Mouse (Mus musculus) intestine, embryonic 14.5 days (tissue): ENCODE measurements around the gene Ccl22. TPM values are rescaled to one million over a fixed set of nuclear protein-coding genes. Genes with fewer than 3 reads are reported as not detected.

ENCODE experiments used
- ATAC-seq: fragments of 200-750 bp; cut with Nextera tagmentation; replicated peaks from 2 replicates; pipeline ENCODE4 v1.8.0; 2017; ENCODE audit warnings: low read depth, moderate number of reproducible peaks, moderate TSS enrichment, moderate library complexity; ENCODE audit not compliant: low FRiP score, low TSS enrichment
- DNase-seq: peaks from one replicate; pipeline ENCODE4 v3.0.0-alpha.2; 2018; ENCODE audit warnings: low spot score
- H3K27ac ChIP-seq: fragments of 300-500 bp; sonication (generic); 2 replicates; pipeline ENCODE4 v1.5.1; 2014; ENCODE audit warnings: low read depth, mild to moderate bottlenecking, control low read depth
- H3K27me3 ChIP-seq: fragments of 300-500 bp; sonication (generic); replicated peaks from 2 replicates; pipeline ENCODE4 v1.6.1; 2014; ENCODE audit warnings: low read length, control low read depth; ENCODE audit not compliant: control insufficient read depth, insufficient read depth
- H3K36me3 ChIP-seq: fragments of 300-500 bp; sonication (generic); 2 replicates; pipeline ENCODE4 v1.6.1; 2014; ENCODE audit warnings: low read length, control low read depth; ENCODE audit not compliant: control insufficient read depth, insufficient read depth
- H3K4me1 ChIP-seq: fragments of 300-500 bp; sonication (generic); replicated peaks from 2 replicates; pipeline ENCODE4 v1.6.1; 2014; ENCODE audit warnings: low read length, control low read depth, mixed read lengths; ENCODE audit not compliant: control insufficient read depth, insufficient read depth
- H3K4me2 ChIP-seq: fragments of 300-500 bp; sonication (generic); 2 replicates; pipeline ENCODE4 v1.6.1; 2014; ENCODE audit warnings: low read length
- H3K4me3 ChIP-seq: fragments of 300-500 bp; sonication (generic); 2 replicates; pipeline ENCODE4 v1.5.1; 2014; ENCODE audit warnings: low read depth, low read length, control low read depth, mixed read lengths
- H3K9ac ChIP-seq: fragments of 300-500 bp; sonication (generic); 2 replicates; pipeline ENCODE4 v1.6.1; 2014; ENCODE audit warnings: mild to moderate bottlenecking, low read length
- H3K9me3 ChIP-seq: fragments of 300-500 bp; sonication (generic); 2 replicates; pipeline ENCODE4 v1.6.1; 2016; ENCODE audit warnings: low read length, control low read depth; ENCODE audit not compliant: control insufficient read depth
- WGBS: fragments of 180-500 bp; shearing (Covaris S2); extraction: QIAGEN DNeasy Blood & Tissue Kit; methylation state at CpG from one replicate; pipeline ENCODE4 v1.1.7; 2014; 5-methylcytosine and 5-hydroxymethylcytosine counted together
- polyA plus RNA-seq: library from polyadenylated mRNA; unstranded; fragments of >200 nt; fragmentation: Nextera tagmentation; extraction: Ambion mirVana; gene quantifications from 2 replicates; pipeline ENCODE4 v1.2.1, GENCODE M21; 2014

Ccl22 gene
- polyA plus RNA-seq, 1 experiment from 2014 or later: not detected

GRCm38 (mm10) chr8:94785995-94786595, 40.7 kb downstream of the Ccl22 start:
- H3K4me1 ChIP-seq: peaks cover 7% of the 10 kb centered on the region
- ATAC-seq: no peak
- H3K4me3 ChIP-seq: no peak overlapping the region
- no peak overlapping the region for H3K4me2 ChIP-seq
- DNase-seq: no peak
- H3K27ac ChIP-seq: no peak overlapping the region
- H3K36me3 ChIP-seq: no peaks in the 10 kb centered on the region
- no peaks in the 10 kb centered on the region for H3K9me3 ChIP-seq
- no peaks in the 10 kb centered on the region for H3K27me3 ChIP-seq
- 65% methylated on average over 6 of the region's 6 CpGs for WGBS
- H3K9ac ChIP-seq: no peak overlapping the region

GRCm38 (mm10) chr8:94787524-94788501, 42.4 kb downstream of the Ccl22 start:
- Histone ChIP-seq H3K4me2 (no peak overlapping the region), H3K9me3 (no peaks in the 10 kb centered on the region), H3K4me3 (no peak overlapping the region), H3K4me1 (no peaks in the 10 kb centered on the region), H3K27me3 (no peaks in the 10 kb centered on the region), H3K27ac (no peak overlapping the region), H3K9ac (no peak overlapping the region), H3K36me3 (no peaks in the 10 kb centered on the region)
- whole genome bisulfite sequencing: 73% methylated on average over 15 of the region's 15 CpGs
- no peak for DNase-seq
- ATAC-seq: no peak; the same call in 1 of the 2 replicates

GRCm38 (mm10) chr8:94789256-94789955, 44.0 kb downstream of the Ccl22 start:
- 79% methylated on average over 10 of the region's 10 CpGs for WGBS
- Histone ChIP-seq H3K27me3 (no peaks in the 10 kb centered on the region), H3K4me2 (no peak overlapping the region), H3K9me3 (no peaks in the 10 kb centered on the region), H3K9ac (no peak overlapping the region), H3K27ac (no peak overlapping the region), H3K4me1 (no peaks in the 10 kb centered on the region), H3K4me3 (no peak overlapping the region), H3K36me3 (no peaks in the 10 kb centered on the region)
- DNase-seq (no peak), ATAC-seq (no peak)

- Histone ChIP-seq H3K27ac (no peak overlapping the region), H3K4me3 (no peak overlapping the region), H3K36me3 (no peaks in the 10 kb centered on the region), H3K9me3 (no peaks in the 10 kb centered on the region), H3K4me2 (no peak overlapping the region), H3K27me3 (no peaks in the 10 kb centered on the region), H3K4me1 (no peaks in the 10 kb centered on the region), H3K9ac (no peak overlapping the region)
- DNase-seq (no peak), ATAC-seq (no peak)
- WGBS: 94% methylated on average over 4 of the region's 4 CpGs
These were observed 49.0 kb downstream of the Ccl22 start for GRCm38 (mm10) chr8:94794368-94794767.

GRCm38 (mm10) chr8:94794782-94795181, 49.4 kb downstream of the Ccl22 start:
- ATAC-seq (no peak), DNase-seq (no peak)
- WGBS: 98% methylated on average over 2 of the region's 2 CpGs

GRCm38 (mm10) chr8:94800278-94800968, 55.0 kb downstream of the Ccl22 start:
- Histone ChIP-seq H3K27me3 (no peaks in the 10 kb centered on the region), H3K4me1 (no peaks in the 10 kb centered on the region), H3K9ac (no peak overlapping the region), H3K4me3 (no peak overlapping the region), H3K9me3 (no peaks in the 10 kb centered on the region), H3K36me3 (no peaks in the 10 kb centered on the region), H3K4me2 (no peak overlapping the region), H3K27ac (no peak overlapping the region)
- 63% methylated on average over 7 of the region's 7 CpGs for WGBS
- peak; percentile 76 for DNase-seq
- ATAC-seq: no peak

More at GRCm38 (mm10) chr8:94794782-94795181, 49.4 kb downstream of the Ccl22 start:
- Histone ChIP-seq H3K9me3 (no peaks in the 10 kb centered on the region), H3K4me1 (no peaks in the 10 kb centered on the region), H3K4me2 (no peak overlapping the region), H3K27me3 (no peaks in the 10 kb centered on the region), H3K4me3 (no peak overlapping the region), H3K36me3 (no peaks in the 10 kb centered on the region), H3K27ac (no peak overlapping the region), H3K9ac (no peak overlapping the region)

Other genes with a start within 250 kb of the Ccl22 start
- gene Cpne2, start 212.6 kb upstream of the Ccl22 start, polyA plus RNA-seq: 9.8 and 10.2 TPM in 2 replicates
- 27.9 and 33.0 TPM in 2 replicates for gene Rspry1, start 143.7 kb upstream of the Ccl22 start, polyA plus RNA-seq
- 55.6 and 64.2 TPM in 2 replicates for gene Fam192a, start 143.6 kb upstream of the Ccl22 start, polyA plus RNA-seq
- gene Arl2bp, start 79.0 kb upstream of the Ccl22 start, polyA plus RNA-seq: 53.5 and 61.0 TPM in 2 replicates
- 41.0 and 45.1 TPM in 2 replicates for gene Pllp, start 49.3 kb upstream of the Ccl22 start, polyA plus RNA-seq
- gene Cx3cl1, start 26.4 kb downstream of the Ccl22 start, polyA plus RNA-seq: 7.2 and 10.8 TPM in 2 replicates
- gene Ccl17, start 64.9 kb downstream of the Ccl22 start, polyA plus RNA-seq: not detected in 2 replicates
- 81.6 and 83.4 TPM in 2 replicates for gene Coq9, start 92.7 kb downstream of the Ccl22 start, polyA plus RNA-seq
- gene Ciapin1, start 92.8 kb downstream of the Ccl22 start, polyA plus RNA-seq: 94.9 and 102 TPM in 2 replicates
- 160 and 171 TPM in 2 replicates for gene Polr2c, start 111.9 kb downstream of the Ccl22 start, polyA plus RNA-seq
- gene Dok4, start 130.7 kb downstream of the Ccl22 start, polyA plus RNA-seq: 24.1 and 27.7 TPM in 2 replicates
- 27.5 and 28.2 TPM in 2 replicates for gene Ccdc102a, start 172.5 kb downstream of the Ccl22 start, polyA plus RNA-seq
- 1.4 and 2.0 TPM in 2 replicates for gene Adgrg5, start 178.1 kb downstream of the Ccl22 start, polyA plus RNA-seq
- 23.6 and 26.5 TPM in 2 replicates for gene Adgrg1, start 229.2 kb downstream of the Ccl22 start, polyA plus RNA-seq